Mouse (Mus musculus): ENCODE measurements around the gene Xpo1. TPM values are rescaled to one million over a fixed set of nuclear protein-coding genes. Genes with fewer than 3 reads are reported as not detected.
A peak's percentile ranks its signal among the peaks of the same experiment; 100 is the strongest.

Xpo1 gene
- 88.5 and 93.6 TPM in 2 replicates for polyA plus RNA-seq (2014; fragmentation: Nextera tagmentation; extraction: Ambion mirVana)

DNA sequence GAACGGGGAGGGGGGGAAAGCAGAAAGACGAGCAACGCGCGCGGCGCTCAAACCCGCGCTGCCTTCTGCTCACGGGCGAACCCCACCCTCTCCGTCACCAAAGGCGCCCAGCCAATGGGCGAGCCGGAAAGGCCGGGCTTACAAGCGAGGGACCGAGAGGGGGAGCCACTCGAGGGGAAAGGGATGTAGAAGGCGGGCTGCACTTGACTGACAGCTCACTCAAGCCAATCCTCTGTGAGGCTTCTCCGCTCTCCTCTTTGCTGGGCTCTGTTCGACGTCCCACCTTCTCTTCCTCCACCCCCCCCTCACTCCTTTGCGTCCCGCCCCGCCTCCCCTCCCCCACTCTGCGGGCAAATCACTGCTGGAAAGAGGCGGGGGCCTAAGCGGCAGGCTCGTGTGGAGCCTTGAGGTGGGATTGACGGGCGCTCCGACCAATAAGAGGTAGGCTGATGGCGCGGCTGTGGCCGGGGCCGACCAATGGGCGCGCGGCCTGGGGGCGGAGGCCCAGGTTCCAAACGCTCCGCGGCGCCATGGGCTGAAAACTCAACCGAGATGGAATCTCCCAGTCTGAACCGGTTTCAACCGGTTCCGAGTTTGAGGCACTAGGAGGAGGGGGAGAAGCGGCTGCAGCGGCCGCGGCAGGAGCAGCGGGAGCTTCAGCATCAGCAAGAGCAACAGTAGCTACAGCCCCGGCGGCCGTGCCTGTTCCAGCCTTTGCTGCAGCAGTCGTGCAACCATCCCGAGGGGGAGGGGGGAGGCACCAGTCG lies at the start of gene Xpo1:
Gene Xpo1 (plus strand): TSS at position 615 of the 767 bp plus-strand sequence.
- peak; percentile 98 for ATAC-seq (ENCODE audit: low read depth)
- under 1% methylated on average over 58 of the region's 60 CpGs for WGBS
- peak within 1 kb of the TSS; percentile 98 for H3K9ac ChIP-seq (replicated peaks; ENCODE audit: low read depth, low read length)
- H3K36me3 ChIP-seq (ENCODE audit: control insufficient read depth, insufficient read depth, low read length) = no peaks in the 10 kb centered on the region
- H3K27ac ChIP-seq (ENCODE audit: low read depth, low read length) = peak within 1 kb of the TSS; percentile 100
- H3K4me1 ChIP-seq (ENCODE audit: control insufficient read depth, insufficient read depth, low read length) = peaks cover 8% of the 10 kb centered on the region
- H3K4me2 ChIP-seq (ENCODE audit: low read depth, low read length) = peak within 1 kb of the TSS; percentile 85
- peak within 1 kb of the TSS; percentile 92 for H3K4me3 ChIP-seq (ENCODE audit: low read depth, low read length)
- H3K27me3 ChIP-seq (ENCODE audit: control insufficient read depth, insufficient read depth, low read length) = no peaks in the 10 kb centered on the region
- no peaks in the 10 kb centered on the region for H3K9me3 ChIP-seq (ENCODE audit: control insufficient read depth, low read length)

DNA sequence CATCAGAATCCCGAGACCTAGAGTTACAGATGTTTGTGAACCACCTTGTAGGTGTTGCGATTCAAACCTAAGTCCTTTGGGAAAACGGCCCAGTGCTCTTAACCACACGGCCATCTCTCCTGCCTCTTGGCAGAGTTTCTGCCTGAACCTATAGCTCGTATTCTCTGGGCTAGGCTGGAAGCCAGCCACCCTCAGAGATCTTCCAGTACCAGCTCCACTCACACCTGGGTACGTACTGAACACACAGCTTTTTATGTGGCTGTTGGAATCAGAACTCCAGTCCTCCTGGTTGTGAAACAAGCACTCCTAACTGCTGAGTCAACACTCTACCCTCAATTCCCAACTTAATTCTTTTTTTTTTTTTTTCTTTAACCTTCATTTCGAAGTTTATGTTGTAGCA lies 46.1 kb upstream of the Xpo1 start:
- WGBS = 87% methylated on average over 7 of the region's 7 CpGs
- Histone ChIP-seq H3K4me3 (ENCODE audit: low read depth, low read length) (no peak overlapping the region), H3K9me3 (ENCODE audit: control insufficient read depth, low read length) (no peaks in the 10 kb centered on the region), H3K27me3 (ENCODE audit: control insufficient read depth, insufficient read depth, low read length) (no peaks in the 10 kb centered on the region), H3K36me3 (ENCODE audit: control insufficient read depth, insufficient read depth, low read length) (no peaks in the 10 kb centered on the region), H3K27ac (ENCODE audit: low read depth, low read length) (no peak overlapping the region), H3K4me1 (ENCODE audit: control insufficient read depth, insufficient read depth, low read length) (no peaks in the 10 kb centered on the region), H3K4me2 (ENCODE audit: low read depth, low read length) (no peak overlapping the region), H3K9ac (replicated peaks; ENCODE audit: low read depth, low read length) (no peak overlapping the region)
- ATAC-seq (ENCODE audit: low read depth) = no peak

DNA sequence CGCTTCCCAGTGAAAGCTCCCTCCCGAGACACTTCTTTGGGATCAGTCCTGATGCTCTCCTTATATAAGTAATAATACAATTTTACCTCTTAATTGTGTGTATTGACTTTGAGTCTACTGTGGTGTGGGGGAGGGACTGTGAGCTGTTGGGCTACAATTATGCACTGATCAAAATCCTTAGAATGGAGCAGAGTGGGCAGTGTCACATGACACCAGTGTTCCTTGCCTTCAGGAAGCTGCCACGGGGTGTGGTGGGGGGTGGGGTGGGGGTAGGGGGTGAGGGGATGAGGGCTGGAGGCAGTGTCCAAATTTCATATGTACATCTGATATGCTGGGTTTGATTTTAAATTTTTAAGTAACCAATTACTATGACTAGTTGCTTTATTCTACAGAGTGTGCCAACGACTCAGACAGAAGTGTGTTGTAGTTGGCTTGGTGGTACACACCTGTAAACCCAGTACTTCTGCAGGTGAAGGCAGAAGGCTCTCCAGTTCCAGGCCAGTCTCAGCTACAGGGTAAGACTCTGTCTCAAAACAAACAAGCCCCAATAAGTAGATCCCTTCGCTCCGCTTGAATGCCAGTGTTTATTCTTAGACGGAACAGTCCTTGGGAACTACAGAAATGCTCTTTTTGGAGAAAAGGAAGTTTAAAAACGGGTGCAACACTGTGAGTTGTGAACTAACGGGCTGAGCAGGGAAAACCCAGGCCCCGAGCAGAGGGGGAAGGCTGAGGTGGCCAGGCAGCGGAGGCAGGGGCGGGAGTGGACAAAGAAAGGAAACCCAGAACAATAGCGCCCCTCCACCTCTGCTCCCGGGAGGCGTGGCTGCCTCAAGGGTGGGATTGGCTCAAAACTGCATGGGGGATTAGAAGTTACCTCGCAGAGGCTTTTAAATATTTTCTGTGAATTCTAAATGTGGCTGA lies 45.0 kb upstream of the Xpo1 start:
- Histone ChIP-seq H3K27ac (ENCODE audit: low read depth, low read length) (no peak overlapping the region), H3K4me2 (ENCODE audit: low read depth, low read length) (peak overlapping the region; percentile 44), H3K4me1 (ENCODE audit: control insufficient read depth, insufficient read depth, low read length) (no peaks in the 10 kb centered on the region), H3K36me3 (ENCODE audit: control insufficient read depth, insufficient read depth, low read length) (no peaks in the 10 kb centered on the region), H3K27me3 (ENCODE audit: control insufficient read depth, insufficient read depth, low read length) (no peaks in the 10 kb centered on the region), H3K4me3 (ENCODE audit: low read depth, low read length) (no peak overlapping the region), H3K9me3 (ENCODE audit: control insufficient read depth, low read length) (no peaks in the 10 kb centered on the region), H3K9ac (replicated peaks; ENCODE audit: low read depth, low read length) (no peak overlapping the region)
- peak; percentile 65 for ATAC-seq (ENCODE audit: low read depth)
- 13% methylated on average over 16 of the region's 16 CpGs for WGBS

DNA sequence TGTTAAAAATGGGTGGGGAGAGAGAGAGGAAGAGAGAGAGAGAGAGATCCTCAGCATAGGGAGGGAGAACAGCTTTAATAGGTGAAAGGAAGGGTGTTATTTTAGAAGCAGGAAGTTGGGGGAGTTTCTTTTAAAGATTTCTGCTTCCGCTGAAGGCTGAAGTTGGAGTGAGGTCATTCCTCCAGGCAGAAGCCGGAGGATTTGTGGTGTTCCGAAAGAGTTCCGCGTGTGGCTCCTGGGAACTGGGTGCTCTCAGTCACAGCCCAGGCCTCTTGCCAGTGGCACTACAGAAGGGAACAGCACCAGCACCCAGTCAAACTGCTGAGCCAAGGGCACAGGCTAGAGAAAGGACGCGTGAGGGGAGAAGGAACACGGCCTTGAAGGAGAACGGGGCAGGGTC lies 38.4 kb upstream of the Xpo1 start:
- WGBS = 95% methylated on average over 9 of the region's 9 CpGs
- H3K4me1 ChIP-seq (ENCODE audit: control insufficient read depth, insufficient read depth, low read length) = no peaks in the 10 kb centered on the region
- H3K27ac ChIP-seq (ENCODE audit: low read depth, low read length) = no peak overlapping the region
- H3K4me2 ChIP-seq (ENCODE audit: low read depth, low read length) = no peak overlapping the region
- no peaks in the 10 kb centered on the region for H3K27me3 ChIP-seq (ENCODE audit: control insufficient read depth, insufficient read depth, low read length)
- H3K4me3 ChIP-seq (ENCODE audit: low read depth, low read length) = no peak overlapping the region
- H3K9me3 ChIP-seq (ENCODE audit: control insufficient read depth, low read length) = no peaks in the 10 kb centered on the region
- H3K9ac ChIP-seq (replicated peaks; ENCODE audit: low read depth, low read length) = no peak overlapping the region
- no peak for ATAC-seq (ENCODE audit: low read depth)
- H3K36me3 ChIP-seq (ENCODE audit: control insufficient read depth, insufficient read depth, low read length) = no peaks in the 10 kb centered on the region

DNA sequence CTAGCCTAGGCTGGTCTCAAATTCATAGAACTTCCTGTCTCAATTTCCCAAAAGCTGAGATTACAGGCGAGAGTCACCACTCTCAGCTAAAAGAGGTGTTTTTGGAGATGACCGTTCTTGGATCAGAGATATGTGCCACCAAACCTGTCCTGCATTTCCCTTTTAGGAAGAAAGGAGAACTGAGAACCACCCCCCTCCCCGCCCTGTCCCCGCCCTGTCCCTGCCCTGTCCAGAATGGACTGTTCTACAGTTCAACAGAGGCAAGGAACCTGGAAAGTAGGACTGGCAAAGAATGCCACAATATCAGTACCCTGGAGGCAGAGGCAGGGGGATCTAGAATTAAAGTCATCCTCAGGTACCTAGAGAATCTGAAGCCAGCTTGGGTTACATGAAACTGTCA lies 19.8 kb upstream of the Xpo1 start:
- no peak overlapping the region for H3K27ac ChIP-seq (ENCODE audit: low read depth, low read length)
- ATAC-seq (ENCODE audit: low read depth) = no peak
- H3K4me3 ChIP-seq (ENCODE audit: low read depth, low read length) = no peak overlapping the region
- no peaks in the 10 kb centered on the region for H3K4me1 ChIP-seq (ENCODE audit: control insufficient read depth, insufficient read depth, low read length)
- no peaks in the 10 kb centered on the region for H3K9me3 ChIP-seq (ENCODE audit: control insufficient read depth, low read length)
- H3K27me3 ChIP-seq (ENCODE audit: control insufficient read depth, insufficient read depth, low read length) = no peaks in the 10 kb centered on the region
- 90% methylated on average over 4 of the region's 4 CpGs for WGBS
- no peak overlapping the region for H3K4me2 ChIP-seq (ENCODE audit: low read depth, low read length)
- H3K9ac ChIP-seq (replicated peaks; ENCODE audit: low read depth, low read length) = no peak overlapping the region
- no peaks in the 10 kb centered on the region for H3K36me3 ChIP-seq (ENCODE audit: control insufficient read depth, insufficient read depth, low read length)

DNA sequence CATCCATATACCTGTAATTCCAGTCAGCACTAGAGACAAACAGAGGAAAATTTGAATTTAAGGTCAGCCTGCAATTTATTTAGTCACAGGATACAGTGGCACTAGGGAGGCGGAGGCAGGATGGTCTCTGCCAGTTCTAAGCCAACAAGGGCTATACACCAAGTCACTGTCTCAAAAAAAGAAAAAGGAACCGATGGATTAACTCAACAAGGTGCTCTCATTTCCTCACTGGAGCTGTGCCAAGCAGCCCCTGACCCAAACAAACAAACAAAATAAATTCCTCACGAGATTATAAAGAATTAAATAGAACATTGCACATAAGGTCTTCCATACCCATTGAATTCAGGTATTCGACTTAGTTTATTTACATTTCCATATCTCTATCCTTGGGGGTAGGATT lies 1.9 kb upstream of the Xpo1 start:
- Histone ChIP-seq H3K9me3 (ENCODE audit: control insufficient read depth, low read length) (no peaks in the 10 kb centered on the region), H3K4me1 (ENCODE audit: control insufficient read depth, insufficient read depth, low read length) (peaks cover 8% of the 10 kb centered on the region), H3K36me3 (ENCODE audit: control insufficient read depth, insufficient read depth, low read length) (no peaks in the 10 kb centered on the region), H3K9ac (replicated peaks; ENCODE audit: low read depth, low read length) (no peak overlapping the region), H3K27me3 (ENCODE audit: control insufficient read depth, insufficient read depth, low read length) (no peaks in the 10 kb centered on the region), H3K4me3 (ENCODE audit: low read depth, low read length) (no peak overlapping the region), H3K27ac (ENCODE audit: low read depth, low read length) (no peak overlapping the region), H3K4me2 (ENCODE audit: low read depth, low read length) (no peak overlapping the region)
- ATAC-seq (ENCODE audit: low read depth) = no peak
- WGBS = 93% methylated on average over 4 of the region's 4 CpGs

DNA sequence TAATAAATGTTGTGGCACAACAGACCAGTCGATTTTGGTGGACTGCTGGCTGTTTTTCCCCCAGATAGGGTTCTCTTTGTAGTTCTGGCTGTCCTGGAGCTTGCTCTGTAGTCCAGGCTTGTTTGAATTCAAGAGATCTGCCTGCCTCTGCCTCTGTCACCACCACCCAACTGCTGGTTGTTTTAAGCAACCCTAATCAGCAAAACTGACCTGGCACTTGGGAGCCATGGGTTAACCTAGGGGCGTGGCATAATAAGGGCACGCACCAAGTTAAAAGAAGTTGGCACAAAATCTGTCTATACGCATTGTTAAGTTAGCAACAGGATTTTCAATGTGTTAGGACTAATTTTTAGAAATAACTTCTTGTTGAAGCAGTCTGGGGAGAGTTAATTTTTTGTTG lies 1.3 kb upstream of the Xpo1 start:
- H3K4me3 ChIP-seq (ENCODE audit: low read depth, low read length) = peak overlapping the region; percentile 92
- H3K9me3 ChIP-seq (ENCODE audit: control insufficient read depth, low read length) = no peaks in the 10 kb centered on the region
- peaks cover 8% of the 10 kb centered on the region for H3K4me1 ChIP-seq (ENCODE audit: control insufficient read depth, insufficient read depth, low read length)
- H3K36me3 ChIP-seq (ENCODE audit: control insufficient read depth, insufficient read depth, low read length) = no peaks in the 10 kb centered on the region
- ATAC-seq (ENCODE audit: low read depth) = no peak
- no peaks in the 10 kb centered on the region for H3K27me3 ChIP-seq (ENCODE audit: control insufficient read depth, insufficient read depth, low read length)
- H3K4me2 ChIP-seq (ENCODE audit: low read depth, low read length) = peak overlapping the region; percentile 58
- peak overlapping the region; percentile 60; the same call in 1 of the 2 replicates for H3K9ac ChIP-seq (replicated peaks; ENCODE audit: low read depth, low read length)
- WGBS = 86% methylated on average over 4 of the region's 4 CpGs
- peak overlapping the region; percentile 92 for H3K27ac ChIP-seq (ENCODE audit: low read depth, low read length)

DNA sequence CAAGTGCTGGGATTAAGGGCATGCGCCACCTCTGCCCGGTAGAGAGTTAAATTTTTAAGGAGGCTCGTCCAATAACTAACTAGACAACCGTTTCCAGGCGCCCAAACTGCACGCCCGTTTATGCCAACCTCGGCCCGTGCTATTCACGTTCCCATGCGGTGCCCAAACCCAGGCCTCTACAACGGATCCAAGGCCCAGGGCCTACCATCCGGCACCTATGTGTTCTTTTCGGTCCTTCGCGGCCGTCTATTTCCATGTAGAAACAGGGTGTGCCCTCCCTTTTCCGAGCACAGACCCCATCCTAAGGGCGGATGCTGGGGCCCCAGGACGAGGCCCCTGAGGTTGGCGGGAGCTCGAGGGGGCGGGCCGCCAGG lies 801 bp upstream of the Xpo1 start:
- H3K4me2 ChIP-seq (ENCODE audit: low read depth, low read length) = peak overlapping the region; percentile 58
- WGBS = 3% methylated on average over 24 of the region's 24 CpGs
- H3K27ac ChIP-seq (ENCODE audit: low read depth, low read length) = peak overlapping the region; percentile 92
- H3K36me3 ChIP-seq (ENCODE audit: control insufficient read depth, insufficient read depth, low read length) = no peaks in the 10 kb centered on the region
- no peak; the same call in 1 of the 2 replicates for ATAC-seq (ENCODE audit: low read depth)
- peak overlapping the region; percentile 92 for H3K4me3 ChIP-seq (ENCODE audit: low read depth, low read length)
- H3K9ac ChIP-seq (replicated peaks; ENCODE audit: low read depth, low read length) = peak overlapping the region; percentile 60
- no peaks in the 10 kb centered on the region for H3K9me3 ChIP-seq (ENCODE audit: control insufficient read depth, low read length)
- peaks cover 8% of the 10 kb centered on the region for H3K4me1 ChIP-seq (ENCODE audit: control insufficient read depth, insufficient read depth, low read length)
- H3K27me3 ChIP-seq (ENCODE audit: control insufficient read depth, insufficient read depth, low read length) = no peaks in the 10 kb centered on the region

All from neural tube, embryonic 14.5 days (tissue).